Mouse (Mus musculus) forebrain, postnatal 0 days (tissue): ENCODE measurements around the gene Tmcc1. TPM values are rescaled to one million over a fixed set of nuclear protein-coding genes. Genes with fewer than 3 reads are reported as not detected.
"Not testable (repeated sequence)": the region's sequence is repeated elsewhere in the genome, so short reads cannot be mapped to it uniquely, and the experiment has no call there.

Experiments
- ATAC-seq: fragments of 200-750 bp; cut with Nextera tagmentation; 2 replicates; pipeline ENCODE4 v1.8.0; 2017; ENCODE audit warnings: mild to moderate bottlenecking, moderate library complexity
- DNase-seq: peaks from one replicate; pipeline ENCODE4 v3.0.0-alpha.2; 2015
- H3K27ac ChIP-seq: fragments of 300-500 bp; sonication (generic); 2 replicates; pipeline ENCODE4 v1.5.1; 2014; ENCODE audit warnings: low read depth, mild to moderate bottlenecking, antibody characterized with exemption, low read length, moderate library complexity, mixed read lengths
- H3K27me3 ChIP-seq: fragments of 300-500 bp; sonication (generic); 2 replicates; pipeline ENCODE4 v1.6.1; 2014; ENCODE audit warnings: mild to moderate bottlenecking, low read length, mixed read lengths; ENCODE audit not compliant: insufficient read depth
- H3K36me3 ChIP-seq: fragments of 300-500 bp; sonication (generic); 2 replicates; pipeline ENCODE4 v1.6.1; 2014; ENCODE audit warnings: mild to moderate bottlenecking, moderate library complexity; ENCODE audit not compliant: insufficient read depth
- H3K4me1 ChIP-seq: fragments of 300-500 bp; sonication (generic); 2 replicates; pipeline ENCODE4 v1.6.1; 2014; ENCODE audit warnings: antibody characterized with exemption; ENCODE audit not compliant: insufficient read depth
- H3K4me2 ChIP-seq: fragments of 300-500 bp; sonication (generic); 2 replicates; pipeline ENCODE4 v1.6.1; 2014; ENCODE audit warnings: low read depth, mild to moderate bottlenecking, moderate library complexity
- H3K4me3 ChIP-seq: fragments of 300-500 bp; sonication (generic); 2 replicates; pipeline ENCODE4 v1.5.1; 2014; ENCODE audit warnings: low read depth, low read length, mixed read lengths
- H3K9ac ChIP-seq: fragments of 300-500 bp; sonication (generic); 2 replicates; pipeline ENCODE4 v1.6.1; 2014; ENCODE audit warnings: mild to moderate bottlenecking
- H3K9me3 ChIP-seq: fragments of 300-500 bp; sonication (generic); 2 replicates; pipeline ENCODE4 v1.6.1; 2016; ENCODE audit warnings: low read length
- CTCF ChIP-seq: sonication (generic); IDR thresholded peaks from 2 replicates; pipeline ENCODE4 v1.5.1; 2016; ENCODE audit warnings: antibody characterized with exemption, control low read depth, low read depth
- WGBS: fragments of 180-500 bp; shearing (Covaris S2); extraction: QIAGEN DNeasy Blood & Tissue Kit; methylation state at CpG from one replicate; pipeline ENCODE4 v1.1.7; 2014; 5-methylcytosine and 5-hydroxymethylcytosine counted together
- polyA plus RNA-seq: library from polyadenylated mRNA; unstranded; fragments of >200 nt; fragmentation: Nextera tagmentation; extraction: Ambion mirVana; gene quantifications from 2 replicates; pipeline ENCODE4 v1.2.1, GENCODE M21; 2015
- total RNA-seq: library from RNA; depleted of rRNA; stranded (reverse); fragments of >200 nt; gene quantifications from 2 replicates; pipeline ENCODE4 v1.2.3, GENCODE M21; 2014; rRNA removed

Tmcc1 gene
- 48.2 and 48.5 TPM in 2 replicates for total RNA-seq
- polyA plus RNA-seq: 11.7 and 13.6 TPM in 2 replicates

GRCm38 (mm10) chr6:116193394-116194393, at the start of gene Tmcc1:
Gene Tmcc1, minus strand, starts transcription at chr6:116193486.
- TF ChIP-seq CTCF: 0 out of 2 replicates have a peak, but pooled peaks have one; percentile 20
- H3K27me3 ChIP-seq: no peaks in the 10 kb centered on the region
- peak within 1 kb of the TSS; percentile 95 for H3K4me2 ChIP-seq
- peak; percentile 94 for ATAC-seq
- H3K9ac ChIP-seq: peak within 1 kb of the TSS; percentile 78
- H3K36me3 ChIP-seq: no peaks in the 10 kb centered on the region
- no peaks in the 10 kb centered on the region for H3K9me3 ChIP-seq
- H3K4me1 ChIP-seq: peaks cover 9% of the 10 kb centered on the region
- H3K4me3 ChIP-seq: peak within 1 kb of the TSS; percentile 89
- WGBS: 3% methylated on average over 60 of the region's 68 CpGs
- peak; percentile 98 for DNase-seq
- H3K27ac ChIP-seq: peak within 1 kb of the TSS; percentile 74

- no peak for ATAC-seq
- no peak overlapping the region for H3K9ac ChIP-seq
Measured at GRCm38 (mm10) chr6:116240371-116240770, 47.1 kb upstream of the Tmcc1 start.

GRCm38 (mm10) chr6:116238083-116238482, 44.8 kb upstream of the Tmcc1 start:
- no peak overlapping the region for H3K4me3 ChIP-seq
- H3K4me1 ChIP-seq: no peaks in the 10 kb centered on the region
- no peak overlapping the region for H3K27ac ChIP-seq
- no peak for TF ChIP-seq CTCF
- no peak overlapping the region for H3K4me2 ChIP-seq
- no peak overlapping the region for H3K9ac ChIP-seq
- ATAC-seq: no peak
- 88% methylated on average over 5 of the region's 5 CpGs for WGBS
- DNase-seq: no peak
- H3K9me3 ChIP-seq: no peaks in the 10 kb centered on the region
- H3K27me3 ChIP-seq: no peaks in the 10 kb centered on the region
- H3K36me3 ChIP-seq: peaks cover 63% of the 10 kb centered on the region

More at GRCm38 (mm10) chr6:116240371-116240770, 47.1 kb upstream of the Tmcc1 start:
- H3K4me2 ChIP-seq: no peak overlapping the region
- H3K4me1 ChIP-seq: no peaks in the 10 kb centered on the region
- no peak overlapping the region for H3K4me3 ChIP-seq
- no peaks in the 10 kb centered on the region for H3K9me3 ChIP-seq
- no peak for TF ChIP-seq CTCF
- H3K27me3 ChIP-seq: no peaks in the 10 kb centered on the region
- H3K36me3 ChIP-seq: peaks cover 56% of the 10 kb centered on the region
- DNase-seq: no peak
- no peak overlapping the region for H3K27ac ChIP-seq
- 69% methylated on average over 2 of the region's 2 CpGs for WGBS

GRCm38 (mm10) chr6:116235336-116235735, 42.0 kb upstream of the Tmcc1 start:
- Histone ChIP-seq H3K27ac (no peak overlapping the region), H3K27me3 (no peaks in the 10 kb centered on the region), H3K9me3 (no peaks in the 10 kb centered on the region), H3K4me3 (no peak overlapping the region), H3K4me1 (no peaks in the 10 kb centered on the region), H3K36me3 (peaks cover 71% of the 10 kb centered on the region), H3K4me2 (no peak overlapping the region), H3K9ac (no peak overlapping the region)
- no peak for DNase-seq
- 96% methylated on average over 5 of the region's 5 CpGs for WGBS
- ATAC-seq: no peak
- no peak for TF ChIP-seq CTCF

GRCm38 (mm10) chr6:116234821-116235220, 41.5 kb upstream of the Tmcc1 start:
- not testable (repeated sequence) for H3K4me3 ChIP-seq, H3K27me3 ChIP-seq, ATAC-seq, H3K27ac ChIP-seq, H3K4me1 ChIP-seq, H3K9me3 ChIP-seq, H3K4me2 ChIP-seq, H3K9ac ChIP-seq, DNase-seq
- peaks cover 70% of the 10 kb centered on the region for H3K36me3 ChIP-seq
- WGBS: 98% methylated on average over 2 of the region's 2 CpGs

GRCm38 (mm10) chr6:116228785-116229525, 35.7 kb upstream of the Tmcc1 start:
- peak; percentile 90 for TF ChIP-seq CTCF
- H3K9ac ChIP-seq: no peak overlapping the region
- H3K27ac ChIP-seq: no peak overlapping the region
- 63% methylated on average over 12 of the region's 12 CpGs for WGBS
- H3K27me3 ChIP-seq: no peaks in the 10 kb centered on the region
- H3K36me3 ChIP-seq: peaks cover 74% of the 10 kb centered on the region
- H3K4me1 ChIP-seq: no peaks in the 10 kb centered on the region
- DNase-seq (peak; percentile 79), ATAC-seq (peak; percentile 80)
- H3K4me2 ChIP-seq: no peak overlapping the region
- no peak overlapping the region for H3K4me3 ChIP-seq
- no peaks in the 10 kb centered on the region for H3K9me3 ChIP-seq
